Mouse (Mus musculus) NIH3T3 (cell line): ENCODE measurements around the gene Gm49393.
"Not testable (repeated sequence)": the region's sequence is repeated elsewhere in the genome, so short reads cannot be mapped to it uniquely, and the experiment has no call there.

ENCODE experiments used
- DNase-seq: peaks from one replicate; pipeline ENCODE4 v3.0.0-alpha.2; 2012; ENCODE audit warnings: low read depth

Gm49393 gene

GRCm38 (mm10) chr13:60935490-60935889 is at the start of gene Gm49393:
Gene Gm49393, minus strand, starts transcription at chr13:60935590.
- not testable (repeated sequence) for DNase-seq

DNA sequence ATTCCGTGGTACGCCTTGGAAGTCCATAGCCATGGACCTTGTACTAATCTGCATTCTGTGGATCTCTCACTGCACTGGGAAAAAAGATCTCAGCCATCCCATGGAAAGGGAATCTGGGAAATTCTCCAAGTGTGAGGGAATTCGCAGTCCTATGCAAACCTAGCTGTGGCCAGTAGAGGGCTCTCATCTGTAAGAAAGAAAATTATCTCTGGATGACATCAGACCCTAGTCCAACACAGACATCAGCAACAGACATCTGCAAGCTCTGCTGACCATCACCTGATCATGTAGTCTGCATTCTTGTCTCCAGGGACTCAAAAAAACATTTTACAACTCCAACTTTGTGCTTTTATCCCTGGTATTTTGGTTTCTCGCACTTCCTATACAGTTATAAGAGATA is 36.9 kb upstream of the Gm49393 start:
- DNase-seq, result peak; percentile 39

DNA sequence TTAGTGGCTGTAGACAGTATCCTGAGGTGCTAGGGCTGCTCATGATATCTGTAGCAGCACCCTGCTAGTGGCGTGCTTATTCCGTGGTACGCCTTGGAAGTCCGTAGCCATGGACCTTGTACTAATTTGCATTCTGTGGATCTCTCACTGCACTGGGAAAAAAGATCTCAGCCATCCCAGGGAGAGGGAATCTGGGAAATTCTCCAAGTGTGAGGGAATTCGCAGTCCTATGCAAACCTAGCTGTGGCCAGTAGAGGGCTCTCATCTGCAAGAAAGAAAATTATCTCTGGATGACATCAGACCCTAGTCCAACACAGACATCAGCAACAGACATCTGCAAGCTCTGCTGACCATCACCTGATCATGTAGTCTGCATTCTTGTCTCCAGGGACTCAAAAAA is 28.6 kb upstream of the Gm49393 start:
- not testable (repeated sequence) for DNase-seq

- peak; percentile 13 for DNase-seq
These were observed 26.3 kb upstream of the Gm49393 start for GRCm38 (mm10) chr13:60961706-60962105.

DNA sequence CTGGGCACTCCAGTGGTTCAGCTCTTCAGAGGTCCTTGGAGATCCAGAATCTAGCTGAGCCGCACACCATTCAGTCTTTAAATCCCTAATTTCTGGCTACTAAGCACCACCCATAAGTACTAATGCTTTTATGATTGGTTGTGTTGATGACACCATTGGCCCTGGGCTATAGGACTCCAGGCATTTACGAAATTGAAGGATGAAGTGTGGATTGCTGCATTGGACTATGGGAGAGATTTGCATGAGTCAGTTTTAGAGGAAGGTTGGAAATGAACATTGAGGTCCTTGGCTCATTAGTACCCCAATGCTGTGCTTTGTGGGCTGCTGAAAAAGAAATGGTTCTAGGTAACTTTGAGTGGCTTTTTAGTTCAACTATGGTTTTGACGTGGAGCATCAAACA is 6.5 kb upstream of the Gm49393 start, which contains the start of gene Tpbpa:
Gene Tpbpa (minus strand): TSS at position 101 of the 400 bp plus-strand sequence.
- not testable (repeated sequence) for DNase-seq

- DNase-seq, result peak; percentile 54
These were observed 1.1 kb upstream of the Gm49393 start, which contains the start of the genes Gm49391 and Ctla2a for GRCm38 (mm10) chr13:60936500-60936901. Gene Gm49391, minus strand, starts transcription at chr13:60936571. Gene Ctla2a, minus strand, starts transcription at chr13:60936625.

- not testable (repeated sequence) for DNase-seq
These were observed 30.6 kb downstream of the Gm49393 start, which contains the start of gene Tpbpb for GRCm38 (mm10) chr13:60904780-60905179. Gene Tpbpb, minus strand, starts transcription at chr13:60904880.

DNA sequence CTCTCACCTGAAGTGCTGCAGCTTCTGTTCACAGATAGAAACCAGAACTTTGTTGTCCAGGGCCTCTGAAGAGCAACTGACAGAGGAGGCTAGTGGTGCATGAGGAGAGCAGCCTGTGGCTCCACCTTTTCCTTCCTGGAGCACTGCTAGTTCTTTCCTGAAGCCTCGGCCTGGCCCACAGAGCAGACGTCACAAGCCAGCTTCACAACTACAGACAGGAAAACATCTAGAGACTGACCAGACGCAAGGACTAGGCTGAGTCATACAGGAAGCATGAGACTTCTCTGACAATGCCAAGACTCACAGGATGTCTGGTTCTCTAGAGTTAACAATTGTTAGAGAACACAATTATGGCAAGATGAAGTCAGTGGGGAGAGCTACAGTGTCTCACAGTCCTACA is 38.1 kb downstream of the Gm49393 start, which contains the start of gene Ctla2b:
Gene Ctla2b (minus strand): TSS at position 120 of the 400 bp plus-strand sequence.
- peak; percentile 64 for DNase-seq

DNA sequence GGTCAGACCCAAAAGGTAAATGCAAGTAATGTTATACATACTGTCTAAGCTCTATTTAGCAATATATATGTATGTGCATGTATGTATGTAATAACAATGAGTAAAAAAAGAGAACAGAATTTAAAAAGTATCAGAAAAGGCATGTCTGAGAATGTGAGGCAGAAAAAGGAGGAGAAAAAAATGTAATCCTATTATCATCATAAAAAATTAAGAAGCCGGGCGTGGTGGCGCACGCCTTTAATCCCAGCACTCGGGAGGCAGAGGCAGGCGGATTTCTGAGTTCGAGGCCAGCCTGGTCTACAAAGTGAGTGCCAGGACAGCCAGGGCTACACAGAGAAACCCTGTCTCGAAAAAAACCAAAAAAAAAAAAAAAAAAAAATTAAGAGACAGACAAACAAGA is 38.6 kb downstream of the Gm49393 start, which contains the start of gene Gm49392:
Gene Gm49392 (minus strand): TSS at position 101 of the 400 bp plus-strand sequence.
- DNase-seq, result not testable (repeated sequence)

DNA sequence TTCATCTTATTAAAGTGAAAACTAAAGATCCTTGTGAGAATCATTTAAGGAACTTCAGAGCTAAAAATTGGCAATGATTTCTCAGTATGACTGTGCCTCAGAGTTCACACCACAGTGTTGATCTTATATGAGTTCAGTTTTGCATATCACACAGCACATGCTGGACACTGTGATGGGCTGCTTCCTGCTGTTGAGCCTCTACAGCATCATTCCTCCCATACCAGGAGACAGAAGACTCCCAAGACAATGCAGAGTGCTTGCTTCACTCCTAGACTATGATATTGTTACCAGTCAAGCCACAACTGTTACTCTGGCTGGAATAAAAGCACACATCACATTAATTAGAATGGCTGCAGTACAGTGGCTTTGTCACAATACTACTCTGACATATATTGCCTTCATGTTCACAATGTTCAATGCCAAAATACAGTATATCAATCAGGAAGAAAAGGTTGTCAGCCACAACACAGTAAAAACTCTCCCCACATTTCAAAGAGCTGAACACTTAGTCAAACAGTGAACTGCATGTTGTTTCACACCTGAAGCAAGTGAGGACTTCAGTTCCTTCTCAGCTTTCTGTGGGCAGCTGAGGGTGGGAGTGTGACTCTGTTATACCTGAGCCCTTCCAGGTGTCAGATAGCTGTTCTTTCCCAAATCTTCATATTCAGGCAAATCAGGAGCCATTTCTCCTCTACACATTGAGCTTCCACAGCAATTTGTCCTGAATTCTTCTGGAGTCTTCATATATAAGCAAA is 39.8 kb downstream of the Gm49393 start:
- DNase-seq, result no peak

GRCm38 (mm10) chr13:60892301-60892700 is 43.1 kb downstream of the Gm49393 start:
- DNase-seq, result no peak

DNA sequence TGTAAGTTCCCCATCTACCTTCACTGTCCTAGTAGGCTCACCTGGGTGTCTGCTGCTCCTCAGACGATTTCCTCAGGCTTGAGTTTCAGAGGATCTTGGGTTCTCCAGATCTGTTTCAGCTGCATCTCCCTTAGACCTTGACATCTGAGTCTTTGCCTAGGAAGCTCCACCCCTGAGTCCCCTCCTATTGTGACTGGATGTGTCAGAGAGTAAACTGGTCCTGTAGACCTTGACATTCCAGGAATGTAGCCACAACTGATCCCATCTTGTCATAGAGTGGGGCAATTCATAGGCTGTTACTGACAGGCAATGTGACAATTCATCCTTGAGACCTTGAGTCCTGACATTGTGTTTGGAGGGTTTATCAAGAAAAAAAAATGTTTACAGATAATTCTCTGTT is 71.1 kb downstream of the Gm49393 start, which contains the start of gene 4930486L24Rik:
Gene 4930486L24Rik (minus strand): TSS at position 195 of the 400 bp plus-strand sequence.
- DNase-seq, result no peak

- DNase-seq, result no peak
These were observed 86.9 kb downstream of the Gm49393 start for GRCm38 (mm10) chr13:60848241-60849120.

- peak; percentile 56 for DNase-seq
These were observed 92.2 kb downstream of the Gm49393 start for GRCm38 (mm10) chr13:60843153-60843552.

GRCm38 (mm10) chr13:60842703-60843102 is 92.7 kb downstream of the Gm49393 start:
- peak; percentile 73 for DNase-seq

- no peak for DNase-seq
These were observed 96.0 kb downstream of the Gm49393 start for GRCm38 (mm10) chr13:60839353-60839902.

DNA sequence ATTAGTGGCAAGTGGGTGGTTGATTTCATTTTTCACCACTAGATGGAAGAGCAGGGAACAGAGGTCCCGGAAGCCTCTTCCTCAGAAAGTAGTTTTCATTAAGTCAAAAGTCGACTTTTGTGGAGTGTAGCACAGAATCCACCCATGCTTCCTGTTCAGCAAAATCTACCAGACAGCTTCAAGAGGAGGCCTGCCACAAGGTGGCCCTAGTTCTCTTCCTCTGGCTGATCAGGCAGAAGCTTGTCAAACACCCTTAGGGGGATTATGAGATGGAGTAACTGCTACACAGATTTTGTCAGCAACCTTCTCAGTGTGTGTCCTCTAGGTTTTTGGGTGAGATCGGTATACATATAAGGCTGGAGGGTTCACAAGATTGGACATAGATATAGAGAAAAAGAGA is 109.3 kb downstream of the Gm49393 start:
- DNase-seq, result peak; percentile 52

GRCm38 (mm10) chr13:60820486-60821175 is 114.8 kb downstream of the Gm49393 start:
- DNase-seq, result peak; percentile 72

DNA sequence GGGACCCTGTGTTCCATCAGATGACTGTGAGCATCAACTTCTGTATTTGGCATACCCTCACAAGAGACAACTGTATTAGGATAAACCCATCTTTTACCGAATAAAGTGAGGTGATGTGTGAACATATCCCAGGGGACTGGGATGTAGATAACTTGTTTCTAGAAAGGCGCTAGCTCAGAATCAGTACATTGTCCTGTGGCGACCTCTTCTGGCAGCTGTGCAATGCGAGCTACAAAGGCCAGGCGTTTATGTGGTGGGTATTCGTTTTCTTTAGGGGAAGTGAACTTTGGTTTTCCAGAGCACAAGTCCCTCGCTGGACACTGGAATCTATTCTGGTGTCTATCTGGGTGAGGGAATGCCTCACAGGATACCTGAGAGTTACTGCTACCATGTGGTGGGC is 115.9 kb downstream of the Gm49393 start:
- no peak for DNase-seq

GRCm38 (mm10) chr13:60813722-60814121 is 121.7 kb downstream of the Gm49393 start:
- no peak for DNase-seq

DNA sequence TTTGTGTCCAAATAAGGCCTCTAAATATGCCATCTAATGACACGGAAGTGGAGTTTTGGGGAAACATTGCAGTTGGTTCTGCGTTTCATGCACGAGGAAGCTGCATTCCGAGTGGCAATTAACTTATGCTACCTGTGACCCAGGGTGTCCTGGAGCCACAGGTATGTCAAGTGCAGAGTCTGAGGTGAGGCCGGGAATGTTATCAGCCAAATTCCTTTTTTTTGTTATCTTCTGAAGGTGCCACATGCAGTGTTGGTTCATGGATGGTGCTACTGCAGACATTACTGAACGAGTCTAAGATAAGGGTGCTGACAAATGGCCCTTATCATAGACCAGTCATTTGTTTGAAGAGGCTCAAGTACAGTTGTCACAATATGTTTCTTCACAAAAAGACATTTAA is 122.6 kb downstream of the Gm49393 start:
- DNase-seq, result no peak
